Mouse (Mus musculus): ENCODE measurements around the gene Fbxo34.

DNA sequence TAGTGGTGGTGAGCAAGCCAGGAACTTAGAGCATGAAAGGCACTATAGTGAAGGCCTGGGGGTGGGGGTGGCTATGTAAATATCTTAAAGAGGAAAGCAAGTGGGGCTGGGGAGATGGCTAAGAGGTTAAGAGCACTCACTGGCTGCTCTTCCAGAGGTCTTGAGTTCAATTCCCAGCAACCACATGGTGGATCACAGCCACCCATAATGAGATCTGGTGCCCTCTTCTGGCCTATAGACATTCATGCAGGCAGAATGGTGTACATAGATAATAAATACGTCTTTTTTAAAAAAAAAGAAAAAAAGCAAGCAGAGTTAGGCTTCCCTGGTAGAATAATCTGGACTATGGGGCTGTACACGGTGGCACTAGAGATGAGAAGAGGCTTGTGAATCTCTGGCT lies 103.2 kb downstream of the Fbxo34 start:
- TF ChIP-seq CTCF (IDR thresholded peaks at IDR 0.05; ENCODE audit: insufficient read depth, low read depth, low read length) (no peak), POLR2A (IDR thresholded peaks at IDR 0.05; ENCODE audit: insufficient read depth, low read depth, low read length) (no peak)
